Mouse (Mus musculus): ENCODE measurements at regions not wholly inside any gene's neighbourhood (a gene's known extent, or its start where the extent isn't known, plus 50 kb on each side); places are given as distances from the start of the nearest gene placed in this dataset.

DNA sequence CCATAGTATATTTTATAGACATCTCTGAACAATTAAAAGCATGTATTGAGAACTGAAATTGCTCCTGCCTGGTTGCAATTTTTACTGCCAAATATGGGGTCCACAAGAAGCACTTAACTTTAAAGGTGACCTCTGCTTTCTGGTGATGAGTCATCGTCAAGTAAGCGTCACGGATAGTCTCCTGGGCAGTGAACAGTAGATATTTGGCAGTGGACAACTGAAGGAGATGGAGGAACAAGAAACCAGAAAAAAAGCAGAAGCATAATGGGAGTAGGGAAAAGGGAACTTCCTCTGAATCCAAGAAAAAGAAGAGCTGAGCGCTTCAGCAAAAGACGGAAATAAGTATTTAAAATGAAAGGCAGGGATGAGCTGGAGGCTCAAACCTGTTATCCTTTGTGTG is 199.3 kb downstream of the Sox4 start:
- DNase-seq (ENCODE audit: low spot score) = no peak

DNA sequence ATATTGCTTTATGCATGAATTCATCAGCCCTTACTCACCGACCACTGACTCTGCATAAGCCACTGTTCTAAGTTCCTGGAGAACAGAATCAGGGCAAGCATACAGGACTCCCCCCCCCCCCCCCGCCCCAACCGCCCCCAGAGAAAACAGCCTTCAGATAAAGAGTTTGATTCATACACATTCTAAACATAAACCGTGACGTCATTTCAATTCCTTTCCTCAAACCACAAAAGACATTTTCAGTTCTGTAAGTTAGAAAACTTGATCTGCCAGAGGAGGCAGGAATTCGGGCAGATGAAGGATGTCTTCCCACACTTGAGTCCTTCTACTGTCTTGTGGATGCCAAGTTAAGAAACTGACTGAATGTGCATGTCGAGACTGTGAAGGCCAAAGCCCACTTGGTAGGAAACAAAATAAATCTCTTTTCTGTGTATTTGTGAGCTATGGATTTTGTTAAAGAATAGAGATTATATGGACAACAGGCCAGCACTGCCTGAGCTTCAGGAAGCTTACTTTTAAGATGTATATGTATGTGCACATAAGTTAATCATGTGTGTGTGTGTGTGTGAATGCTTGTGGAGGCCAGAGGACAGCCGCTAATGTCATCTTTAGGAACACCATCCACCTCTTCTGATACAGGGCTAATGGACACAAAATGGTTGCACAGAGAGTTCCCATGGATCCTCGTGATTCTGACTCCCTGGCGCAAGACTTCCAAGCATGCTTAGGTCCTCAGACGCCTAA is 202.4 kb downstream of the Sox4 start:
- DNase-seq (ENCODE audit: low spot score) = no peak

DNA sequence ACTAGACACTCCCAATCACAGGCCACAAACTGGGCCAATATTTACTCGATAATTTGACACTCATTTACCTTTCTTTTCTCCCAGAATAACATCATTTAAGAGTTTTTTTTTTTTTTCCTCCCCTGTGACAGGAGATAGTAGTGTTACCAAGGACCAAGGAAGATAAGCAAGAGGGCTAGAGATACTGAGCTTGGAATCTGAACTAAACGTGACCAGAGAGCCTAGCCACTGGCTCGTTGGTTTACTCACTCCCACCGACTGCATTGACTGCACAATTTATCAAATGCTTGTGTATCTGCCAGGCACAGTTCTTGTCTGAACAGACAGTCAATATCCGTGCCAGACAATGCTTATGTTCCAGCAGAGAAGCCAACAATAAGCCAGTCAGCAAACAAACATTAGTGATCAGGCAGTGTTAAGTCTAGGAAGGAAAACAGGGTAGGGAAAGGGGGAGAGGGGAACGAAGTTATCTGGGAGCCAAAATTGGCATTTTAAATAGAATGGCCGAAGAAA is 213.3 kb downstream of the Sox4 start:
- DNase-seq (ENCODE audit: low spot score) = no peak

DNA sequence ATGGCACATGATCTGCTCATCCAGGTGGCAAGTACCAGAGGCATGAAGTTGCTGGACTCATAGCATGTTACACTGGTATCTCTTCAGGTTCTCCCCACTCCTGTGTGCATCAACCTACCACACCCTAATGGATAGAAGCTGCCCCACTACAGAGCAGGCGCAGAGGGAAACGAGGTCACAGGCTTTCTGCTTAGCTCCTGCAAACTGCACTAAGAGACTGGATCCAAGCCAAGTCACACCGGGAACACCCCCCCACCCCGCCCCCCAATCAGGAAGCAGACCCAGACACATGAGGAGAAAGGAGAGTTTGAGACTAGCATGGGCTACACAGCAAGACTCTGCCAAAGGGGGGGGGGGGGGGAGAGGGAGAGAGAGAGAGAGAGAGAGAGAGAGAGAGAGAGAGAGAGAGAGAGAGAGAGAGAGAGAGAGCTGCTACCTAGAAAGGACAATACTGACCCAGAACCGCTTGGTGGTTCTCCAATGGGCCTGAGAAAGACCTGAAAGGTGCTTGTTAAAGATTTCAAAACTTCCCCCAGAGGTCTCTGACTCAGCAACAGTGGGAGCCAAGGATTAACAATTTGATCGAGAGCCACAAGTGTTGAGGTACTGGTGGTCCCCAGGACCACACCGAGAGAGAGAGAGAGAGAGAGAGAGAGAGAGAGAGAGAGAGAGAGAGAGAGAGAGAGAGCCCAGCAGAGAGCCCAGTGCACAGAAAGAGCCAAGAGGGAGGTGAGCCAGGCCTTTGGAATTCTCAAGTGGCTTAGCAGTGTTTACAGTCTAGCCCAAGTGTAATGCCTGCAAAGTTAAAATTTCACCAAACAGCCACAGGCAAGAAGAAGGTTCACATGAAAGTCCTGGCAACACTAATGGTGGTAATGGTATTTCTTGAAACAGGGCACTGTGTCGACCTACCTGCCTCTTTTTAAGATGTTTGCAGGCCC is 215.1 kb downstream of the Sox4 start:
- no peak for DNase-seq (ENCODE audit: low spot score)

DNA sequence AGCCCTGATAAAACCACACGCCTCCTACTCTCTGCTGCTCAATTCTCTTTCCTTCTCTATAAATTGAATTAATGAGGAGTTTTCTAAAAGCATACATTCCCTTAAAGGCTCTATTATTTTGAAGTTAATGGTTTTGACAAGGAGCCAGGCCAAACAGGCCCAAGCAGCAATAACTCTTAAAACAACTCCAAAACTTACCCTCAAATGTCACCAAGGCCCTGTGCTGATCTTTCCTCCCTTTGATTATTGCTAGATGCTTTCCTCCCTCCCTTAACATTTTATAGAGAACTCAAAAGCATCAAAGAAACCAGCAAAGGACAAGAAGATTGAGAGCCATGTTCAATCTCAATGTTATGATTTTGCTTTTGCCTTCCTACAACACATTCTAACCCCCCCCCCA is 221.0 kb downstream of the Sox4 start:
- no peak for DNase-seq (ENCODE audit: low spot score)

DNA sequence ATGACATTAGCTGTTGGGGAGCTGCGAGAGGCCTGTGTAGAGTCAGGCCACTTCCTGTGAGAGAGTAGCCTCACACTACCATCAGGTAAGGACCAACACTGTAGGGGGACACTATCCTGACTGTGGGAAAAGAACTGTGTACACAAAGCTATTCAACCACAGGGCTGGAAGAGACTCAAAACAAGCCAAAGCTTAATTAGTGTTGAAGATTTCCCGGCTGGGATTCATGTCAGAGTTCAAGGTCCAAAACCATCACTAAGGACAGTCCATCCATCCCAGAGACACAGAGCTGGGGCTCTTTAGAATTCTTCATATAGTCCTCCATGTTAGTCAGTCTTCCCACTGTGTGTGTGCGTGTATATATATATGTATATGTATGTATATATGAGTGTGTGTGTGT is 221.5 kb downstream of the Sox4 start:
- DNase-seq (ENCODE audit: low spot score) = no peak

GRCm38 (mm10) chr13:28730059-28730580 is 223.4 kb downstream of the Sox4 start:
- DNase-seq (ENCODE audit: low spot score) = no peak

DNA sequence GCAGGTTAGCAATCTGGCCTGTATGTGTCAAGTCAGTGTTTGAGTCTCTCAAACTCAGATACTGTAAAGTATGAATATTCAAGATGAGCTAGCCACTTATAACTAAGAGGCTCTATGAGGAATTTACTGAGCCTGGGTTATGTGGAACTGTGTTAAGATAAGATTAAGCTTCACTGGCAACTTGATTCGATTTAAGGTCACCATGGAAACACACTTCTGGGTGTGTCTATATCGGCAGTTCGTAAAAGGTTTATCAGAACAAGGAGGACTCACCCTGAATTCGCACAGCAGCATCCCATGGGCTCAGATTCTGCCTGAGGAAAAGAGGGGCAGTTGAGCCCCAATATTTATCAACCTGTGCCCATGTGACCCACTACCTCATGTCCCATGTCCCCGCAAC is 224.7 kb downstream of the Sox4 start:
- no peak for DNase-seq (ENCODE audit: low spot score)

DNA sequence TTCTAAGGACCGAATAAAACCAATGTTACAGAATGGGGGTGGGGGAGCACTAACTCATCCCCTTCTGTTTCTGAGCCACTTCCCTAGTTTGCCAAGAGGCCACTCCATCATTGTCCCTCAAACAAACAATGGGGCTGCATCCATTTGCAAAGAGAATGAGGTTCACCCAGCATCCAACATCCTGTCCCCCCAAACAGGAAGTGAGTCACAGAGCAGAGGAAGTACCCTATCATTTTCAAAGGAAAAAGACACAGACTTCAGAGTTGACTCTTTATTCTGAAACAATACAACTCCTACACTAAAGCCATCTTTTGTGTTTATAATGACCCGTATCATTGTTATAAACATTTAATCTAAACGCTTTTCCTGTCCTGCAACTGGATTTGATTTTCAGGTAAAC is 229.2 kb downstream of the Sox4 start:
- no peak for DNase-seq (ENCODE audit: low spot score)

GRCm38 (mm10) chr13:28722074-28722473 is 231.4 kb downstream of the Sox4 start:
- no peak for DNase-seq (ENCODE audit: low spot score)

DNA sequence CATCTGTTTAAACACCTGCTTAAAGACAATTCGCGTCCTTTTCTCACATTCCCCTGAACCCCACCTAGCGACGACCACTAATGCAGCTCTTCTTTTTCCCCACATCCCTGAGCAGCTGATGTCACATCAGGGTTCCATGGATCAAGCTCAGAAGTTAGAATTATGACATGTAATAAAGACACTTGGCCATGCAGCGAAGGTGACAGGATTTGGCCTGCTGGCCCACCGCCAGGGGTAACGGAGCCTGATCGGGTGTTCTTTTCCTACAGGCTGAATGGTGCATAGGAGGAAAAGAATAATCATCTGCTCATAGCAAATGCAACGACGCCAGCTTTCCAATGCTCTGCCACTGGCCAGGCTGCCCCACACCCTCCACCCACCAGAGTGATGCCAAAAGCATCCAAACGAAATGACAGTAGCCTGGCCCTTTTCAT is 231.9 kb downstream of the Sox4 start:
- peak; percentile 56 for DNase-seq (ENCODE audit: low spot score)

DNA sequence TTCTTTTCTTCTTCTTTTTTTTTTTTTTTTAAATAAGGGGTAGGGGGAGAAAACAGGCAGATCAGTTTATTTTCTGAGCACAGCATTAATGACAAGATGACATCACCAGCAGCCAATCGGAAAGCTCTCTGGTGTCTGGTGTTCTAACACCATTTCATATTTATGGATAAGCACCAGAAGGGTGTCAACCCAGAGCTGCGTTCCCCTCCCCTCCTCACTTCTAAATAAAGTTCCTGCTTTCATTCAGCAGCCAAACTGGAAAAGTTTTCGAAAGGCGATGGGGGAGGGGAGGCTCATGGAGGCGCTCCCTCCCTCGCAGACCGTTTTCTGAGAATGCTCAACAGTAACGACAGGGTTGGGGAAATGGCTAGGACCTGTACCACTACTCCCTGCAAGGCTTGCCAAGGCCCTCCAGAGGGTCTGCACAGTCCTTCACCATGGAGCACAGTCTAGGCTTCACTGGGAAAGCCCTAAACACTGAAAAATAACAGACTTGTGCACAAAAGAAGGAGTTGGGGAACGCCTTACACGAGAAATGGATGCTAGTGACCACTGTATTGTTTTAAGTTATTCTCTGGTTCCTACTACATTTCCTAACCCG is 232.8 kb downstream of the Sox4 start:
- DNase-seq (ENCODE audit: low spot score) = no peak

- DNase-seq (ENCODE audit: low spot score) = no peak
Measured at GRCm38 (mm10) chr13:28720169-28720568, 233.3 kb downstream of the Sox4 start.

GRCm38 (mm10) chr13:28718868-28719265 is 234.6 kb downstream of the Sox4 start:
- no peak for DNase-seq (ENCODE audit: low spot score)

- no peak for DNase-seq (ENCODE audit: low spot score)
Measured at GRCm38 (mm10) chr13:28718169-28718867, 235.2 kb downstream of the Sox4 start.

DNA sequence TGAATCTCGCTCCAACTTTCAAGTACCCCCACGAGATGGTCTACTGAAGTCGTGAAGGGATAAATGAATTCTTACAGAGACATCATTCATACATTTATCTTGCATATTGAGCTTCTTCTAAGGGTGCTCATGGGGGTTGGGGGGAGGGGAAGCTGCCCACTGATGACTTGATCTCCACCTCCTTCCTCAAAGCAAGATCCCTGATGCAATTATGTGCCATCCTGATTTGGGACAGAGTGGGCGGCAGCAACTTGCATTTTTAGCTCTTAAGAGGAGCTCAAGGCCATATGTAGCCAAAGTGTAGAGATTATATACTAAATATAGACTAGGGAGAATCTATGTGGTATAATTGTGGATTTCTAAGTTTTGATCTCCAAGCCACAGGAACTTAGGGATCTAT is 236.1 kb downstream of the Sox4 start:
- DNase-seq (ENCODE audit: low spot score) = no peak

DNA sequence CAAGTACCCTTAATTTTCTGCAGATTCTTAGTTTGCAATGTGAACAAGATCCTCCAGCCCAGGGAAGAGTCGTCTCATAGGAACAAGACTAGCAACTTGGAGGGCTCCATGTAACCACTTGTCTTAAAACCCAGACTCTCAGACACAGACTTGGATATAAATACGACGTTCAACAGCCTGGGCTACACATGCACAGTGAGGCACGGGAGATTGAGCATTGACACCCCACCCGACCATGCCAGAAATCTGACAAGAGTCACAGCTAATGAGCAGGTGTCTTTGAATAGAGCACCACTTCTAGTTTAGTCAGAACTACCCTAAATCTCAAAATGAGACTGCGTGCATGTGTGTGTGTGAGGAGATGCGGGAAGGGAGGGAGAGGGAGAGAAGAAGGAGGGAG is 243.5 kb downstream of the Sox4 start:
- no peak for DNase-seq (ENCODE audit: low spot score)

DNA sequence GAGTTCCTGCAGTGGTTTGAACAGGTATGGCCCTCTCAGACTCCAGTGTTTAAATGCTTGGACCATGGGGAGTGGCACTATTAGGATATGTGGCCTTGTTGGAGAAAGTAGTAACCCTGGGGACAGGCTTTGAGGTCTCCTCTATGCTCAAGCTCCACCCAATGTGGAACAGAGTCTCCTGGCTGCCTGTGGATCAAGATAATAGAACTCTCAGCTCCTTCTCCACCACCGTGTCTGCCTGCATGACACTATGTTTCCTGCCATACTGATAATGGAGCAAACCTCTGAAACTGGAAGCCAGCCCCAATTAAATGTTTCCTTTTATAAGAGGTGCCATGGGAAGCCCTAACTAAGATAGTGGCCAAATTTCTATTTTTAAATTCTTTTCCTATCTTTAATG is 252.2 kb downstream of the Sox4 start:
- peak; percentile 18 for DNase-seq (ENCODE audit: low spot score)

DNA sequence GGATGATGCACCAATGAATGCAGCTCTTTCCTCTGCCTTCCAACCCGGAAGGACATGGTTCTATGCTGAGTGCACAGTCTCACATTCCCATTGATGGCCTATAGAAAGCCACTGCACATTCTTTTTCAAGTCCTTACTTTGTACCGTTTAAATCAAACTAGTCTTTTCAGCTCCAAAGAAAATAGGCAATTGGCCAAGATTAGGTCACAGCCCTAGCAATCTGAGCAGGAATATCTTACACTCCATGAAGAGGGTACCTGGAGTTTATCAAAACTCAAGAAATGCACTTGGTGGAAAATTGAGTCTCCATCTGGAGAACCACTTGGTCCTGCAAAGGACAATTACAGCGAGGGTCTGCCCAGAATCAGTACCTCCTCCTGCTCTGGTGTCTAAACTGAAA is 253.4 kb downstream of the Sox4 start:
- DNase-seq (ENCODE audit: low spot score) = peak; percentile 23

- DNase-seq (ENCODE audit: low spot score) = no peak
Measured at GRCm38 (mm10) chr13:28699490-28700032, 254.0 kb downstream of the Sox4 start.
